8 mouse cellular contexts compared by ENCODE assay signal in the genomic region with DNA sequence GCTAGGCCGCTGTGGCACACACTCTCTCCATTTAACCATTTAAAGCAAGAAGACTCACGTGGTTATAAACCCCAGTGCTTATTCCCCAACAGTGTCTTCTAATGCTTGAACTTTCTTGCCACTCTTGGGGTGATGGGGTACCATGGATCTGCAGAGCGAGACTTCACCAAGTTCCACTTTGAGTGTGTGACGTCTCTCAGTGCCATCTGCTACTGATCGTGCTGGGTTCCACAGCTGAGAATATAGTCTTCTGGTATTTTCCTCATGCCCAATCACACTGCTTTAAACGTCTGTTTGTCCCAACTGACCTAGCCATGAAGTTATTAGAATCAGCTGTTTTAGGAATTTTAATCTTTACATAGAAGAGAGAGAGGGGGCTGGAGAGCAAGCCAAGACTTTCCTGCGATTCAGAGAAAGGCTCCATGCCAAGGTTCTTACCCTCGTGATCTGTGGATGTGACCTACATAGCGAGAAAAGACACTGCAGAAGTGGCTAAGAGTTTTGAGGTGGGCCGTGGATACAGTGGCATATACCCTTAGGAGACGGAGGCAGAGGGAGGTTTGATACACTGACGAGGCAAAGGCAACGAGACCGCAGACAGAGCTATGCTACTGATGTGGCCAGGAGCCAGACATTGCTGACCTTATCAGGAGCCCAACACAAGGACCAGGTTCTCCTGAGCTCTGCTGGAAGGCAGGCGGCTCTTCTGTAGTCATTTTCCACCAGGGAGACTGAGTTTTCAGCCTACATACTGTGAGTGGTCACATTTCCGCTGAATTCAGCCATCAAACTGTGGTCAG. TPM values are rescaled to one million over a fixed set of nuclear protein-coding genes. Genes with fewer than 3 reads are reported as not detected.
DNase-seq lines count a peak whose midpoint lies in the region; ATAC-seq and TF ChIP-seq lines count a peak whose summit lies in the region.
"Had no signal": no experiment of that assay in that cellular context is flagged by ENCODE, and none has a peak within 500 bp of the region (broad histone marks: within the 10 kb centered on the region; RNA-seq: fewer than 3 reads in every experiment).

No protein-coding gene starts in this region.

- peak; percentile 15; the same call in 1 of the 2 replicates for TF ChIP-seq POLR2A in cerebellum, adult 2 months (IDR thresholded peaks at IDR 0.05; ENCODE audit: borderline replicate concordance, insufficient read depth, low read length)

- 16% methylated on average over 16 of the region's 16 CpGs for WGBS in cerebellum, adult 2 months
- 34% methylated on average over 16 of the region's 16 CpGs for WGBS in heart, embryonic 14.5 days
- 77% methylated on average over 16 of the region's 16 CpGs for WGBS in hindbrain, embryonic 16.5 days

- peak overlapping the region; percentile 48 for H3K4me2 ChIP-seq in heart, embryonic 14.5 days (ENCODE audit: low read length)
- no peak overlapping the region for H3K4me2 ChIP-seq in hindbrain, embryonic 16.5 days (ENCODE audit: low read length)

- H3K9me3 ChIP-seq in heart, embryonic 14.5 days (ENCODE audit: control insufficient read depth, low read length), result no peaks in the 10 kb centered on the region
- no peaks in the 10 kb centered on the region for H3K9me3 ChIP-seq in hindbrain, embryonic 16.5 days (ENCODE audit: control insufficient read depth, low read length)

- TF ChIP-seq CTCF in cerebellum, adult 2 months (IDR thresholded peaks at IDR 0.05; ENCODE audit: borderline replicate concordance, insufficient read depth, low read depth, low read length), result no peak

- H3K27me3 ChIP-seq in cerebellum, adult 2 months (ENCODE audit: control insufficient read depth, insufficient read depth, low read length), result no peaks in the 10 kb centered on the region
- H3K27me3 ChIP-seq in heart, embryonic 14.5 days (ENCODE audit: control insufficient read depth, insufficient read depth, low read length), result no peaks in the 10 kb centered on the region
- no peaks in the 10 kb centered on the region for H3K27me3 ChIP-seq in hindbrain, embryonic 16.5 days (replicated peaks; ENCODE audit: control insufficient read depth, insufficient read depth, low read length)

- no peak overlapping the region for H3K4me3 ChIP-seq in cerebellum, adult 2 months (replicated peaks; ENCODE audit: insufficient read depth, low read depth, low read length)
- no peak overlapping the region for H3K4me3 ChIP-seq in heart, embryonic 14.5 days (ENCODE audit: control insufficient read depth in 1 of 2, insufficient read depth in 1 of 2, low read depth in 1 of 2, low read length in 2 of 2)
- no peak overlapping the region for H3K4me3 ChIP-seq in hindbrain, embryonic 16.5 days (ENCODE audit: low read length)

- peak overlapping the region; percentile 74 for H3K27ac ChIP-seq in cerebellum, adult 2 months (ENCODE audit: insufficient read depth, low read length)
- peak overlapping the region; percentile 72 to 81 for H3K27ac ChIP-seq in heart, embryonic 14.5 days (replicated peaks in 1 of 2; ENCODE audit: control insufficient read depth in 1 of 2, insufficient read depth in 1 of 2, low read depth in 2 of 2, low read length in 2 of 2)
- no peak overlapping the region for H3K27ac ChIP-seq in hindbrain, embryonic 16.5 days (ENCODE audit: low read depth, low read length)
- H3K27ac ChIP-seq: kidney, postnatal 0 days had no signal

- H3K9ac ChIP-seq in heart, embryonic 14.5 days (ENCODE audit: low read length), result peak overlapping the region; percentile 13; the same call in 1 of the 2 replicates
- no peak overlapping the region for H3K9ac ChIP-seq in hindbrain, embryonic 16.5 days (ENCODE audit: low read depth, low read length)

- peak; percentile 35 for DNase-seq in ovary, postnatal 36 days (ENCODE audit: low spot score)
- no peak for DNase-seq in ovary, postnatal 10 days (ENCODE audit: low spot score)
- peak; percentile 77 for DNase-seq in cerebellum, adult 2 months
- DNase-seq in kidney, postnatal 10 days, result no peak

- H3K4me1 ChIP-seq in cerebellum, adult 2 months (ENCODE audit: control insufficient read depth, insufficient read depth, low read length), result peaks cover 29% of the 10 kb centered on the region
- H3K4me1 ChIP-seq in heart, embryonic 14.5 days (ENCODE audit: control insufficient read depth in 2 of 2, insufficient read depth in 2 of 2, low read length in 2 of 2), result peaks cover 19 to 39% of the 10 kb centered on the region in 2 experiments
- no peaks in the 10 kb centered on the region; the same call in 1 of the 2 replicates for H3K4me1 ChIP-seq in hindbrain, embryonic 16.5 days (ENCODE audit: control insufficient read depth, insufficient read depth, low read depth, low read length)

- no peaks in the 10 kb centered on the region for H3K36me3 ChIP-seq in heart, embryonic 14.5 days (ENCODE audit: control insufficient read depth, insufficient read depth, low read length)
- no peaks in the 10 kb centered on the region for H3K36me3 ChIP-seq in hindbrain, embryonic 16.5 days (ENCODE audit: control insufficient read depth, insufficient read depth, low read length)

- no peak for ATAC-seq in heart, embryonic 14.5 days (ENCODE audit: insufficient number of reproducible peaks, insufficient read depth, low FRiP score, low read depth)
- peak; percentile 92 for ATAC-seq in megakaryocyte-erythroid progenitor cell, adult 5-6 weeks (replicated peaks; ENCODE audit: low FRiP score, low TSS enrichment, poor library complexity, severe bottlenecking)
- ATAC-seq in hindbrain, embryonic 16.5 days, result no peak

RNA-seq across cellular contexts. Expression of a gene that starts 10.3 kb away (rescaled TPM):
- polyA plus RNA-seq in cerebellum, adult 2 months (2012; rRNA removed), result 26.9 and 31.6 TPM in 2 replicates
- polyA plus RNA-seq in heart, embryonic 14.5 days (2014; fragmentation: Nextera tagmentation; extraction: Ambion mirVana), result 23.6 and 26.0 TPM in 2 replicates
- 36.6 and 37.5 TPM in 2 replicates for total RNA-seq in megakaryocyte-erythroid progenitor cell, adult 5-6 weeks (2014; fragmentation: Nextera tagmentation)
- 76.8 and 84.1 TPM in 2 replicates for total RNA-seq in megakaryocyte-erythroid progenitor cell, adult 5-6 weeks (2017)
- 42.6 and 43.0 TPM in 2 replicates for polyA plus RNA-seq in hindbrain, embryonic 16.5 days (2015; fragmentation: Nextera tagmentation; extraction: Ambion mirVana)

RNA-seq across cellular contexts. Expression of a gene that starts 21.2 kb away (rescaled TPM):
- polyA plus RNA-seq in cerebellum, adult 2 months (2012; rRNA removed), result 71.3 and 76.0 TPM in 2 replicates
- polyA plus RNA-seq in heart, embryonic 14.5 days (2014; fragmentation: Nextera tagmentation; extraction: Ambion mirVana), result 52.3 and 55.6 TPM in 2 replicates
- total RNA-seq in megakaryocyte-erythroid progenitor cell, adult 5-6 weeks (2014; fragmentation: Nextera tagmentation), result 28.6 and 30.0 TPM in 2 replicates
- 37.8 and 38.0 TPM in 2 replicates for total RNA-seq in megakaryocyte-erythroid progenitor cell, adult 5-6 weeks (2017)
- 142 and 147 TPM in 2 replicates for polyA plus RNA-seq in hindbrain, embryonic 16.5 days (2015; fragmentation: Nextera tagmentation; extraction: Ambion mirVana)

Comparison
In these comparisons a context has a peak if more than half of its experiments do, and no peak if none do; other contexts are left out.
1. DNase-seq: peak in ovary, postnatal 36 days (single experiment) and cerebellum, adult 2 months (2 of 2); none in ovary, postnatal 10 days (single experiment) and kidney, postnatal 10 days (single experiment).